Mouse (Mus musculus): Measurements from ENCODE around the gene Csad.

Csad gene

GRCm38 (mm10) chr15:102195373-102195772 is 9.2 kb downstream of the Csad start:
- DNase-seq: no peak

- DNase-seq: no peak
Measured at GRCm38 (mm10) chr15:102194439-102194838, 10.1 kb downstream of the Csad start.

- DNase-seq: no peak
Measured at GRCm38 (mm10) chr15:102193652-102194051, 10.9 kb downstream of the Csad start.

- no peak for DNase-seq
Measured at GRCm38 (mm10) chr15:102192820-102193386, 11.6 kb downstream of the Csad start.

GRCm38 (mm10) chr15:102192271-102192812 is 12.2 kb downstream of the Csad start:
- no peak for DNase-seq

- DNase-seq: no peak
Measured at GRCm38 (mm10) chr15:102191699-102192098, 12.8 kb downstream of the Csad start.

- peak; percentile 67 for DNase-seq
Measured at GRCm38 (mm10) chr15:102188883-102189282, 15.6 kb downstream of the Csad start.

- DNase-seq: peak; percentile 51
Measured at GRCm38 (mm10) chr15:102188096-102188495, 16.4 kb downstream of the Csad start.

- DNase-seq: no peak
Measured at GRCm38 (mm10) chr15:102186239-102186638, 18.3 kb downstream of the Csad start.

GRCm38 (mm10) chr15:102183076-102183475 is 21.4 kb downstream of the Csad start:
- peak; percentile 76 for DNase-seq

GRCm38 (mm10) chr15:102179924-102180323 is 24.6 kb downstream of the Csad start:
- DNase-seq: no peak

- no peak for DNase-seq
Measured at GRCm38 (mm10) chr15:102179106-102179505, 25.4 kb downstream of the Csad start.

GRCm38 (mm10) chr15:102178279-102178678 is 26.2 kb downstream of the Csad start:
- peak; percentile 89 for DNase-seq

GRCm38 (mm10) chr15:102177417-102177816 is 27.1 kb downstream of the Csad start:
- DNase-seq: no peak

- DNase-seq: peak; percentile 56
Measured at GRCm38 (mm10) chr15:102176571-102177316, 27.8 kb downstream of the Csad start.

GRCm38 (mm10) chr15:102175736-102176319 is 28.7 kb downstream of the Csad start:
- no peak for DNase-seq

GRCm38 (mm10) chr15:102173581-102173980 is 30.9 kb downstream of the Csad start:
- DNase-seq: no peak

- no peak for DNase-seq
Measured at GRCm38 (mm10) chr15:102169064-102169463, 35.5 kb downstream of the Csad start.

- no peak for DNase-seq
Measured at GRCm38 (mm10) chr15:102167620-102168021, 36.9 kb downstream of the Csad start.

GRCm38 (mm10) chr15:102165468-102166100 is 38.9 kb downstream of the Csad start:
- DNase-seq: no peak

GRCm38 (mm10) chr15:102163900-102164693 is 40.4 kb downstream of the Csad start:
- no peak for DNase-seq

- DNase-seq: no peak
Measured at GRCm38 (mm10) chr15:102160415-102161060, 44.0 kb downstream of the Csad start.

All from kidney, postnatal 14 days (tissue).